Mouse (Mus musculus) C2C12 (cell line): Measurements from ENCODE around the gene Mcf2.

Experiments
- CTCF ChIP-seq: IDR thresholded peaks from one replicate; pipeline ENCODE4 v1.5.1; 2011; ENCODE audit not compliant: control insufficient read depth, insufficient read depth, insufficient read length
- MYOD1 ChIP-seq: IDR thresholded peaks from one replicate; pipeline ENCODE4 v1.6.1; 2011; ENCODE audit warnings: low read depth; ENCODE audit not compliant: control insufficient read depth, insufficient read length
- USF1 ChIP-seq: IDR thresholded peaks from one replicate; pipeline ENCODE4 v1.6.1; 2011; ENCODE audit warnings: low read depth, mild to moderate bottlenecking, control low read depth, moderate library complexity

- no peak for TF ChIP-seq CTCF
- TF ChIP-seq MYOD1, result no peak
- TF ChIP-seq USF1, result no peak
Measured at GRCm38 (mm10) chrX:60021595-60021994, 157.3 kb downstream of the Mcf2 start.
